Mouse (Mus musculus): ENCODE data around the gene Suco.

GRCm38 (mm10) chr1:161798866-161799265 is 77.6 kb downstream of the Suco start:
- no peak for TF ChIP-seq POLR2A (IDR thresholded peaks at IDR 0.05; ENCODE audit: borderline replicate concordance, extremely low read depth, insufficient read depth, insufficient read length, poor library complexity, severe bottlenecking)
- TF ChIP-seq CTCF (IDR thresholded peaks at IDR 0.05; ENCODE audit: borderline replicate concordance, extremely low read depth, insufficient read depth, insufficient read length) = no peak
